Mouse (Mus musculus): ENCODE data around the gene Cxcl16. TPM values are rescaled to one million over a fixed set of nuclear protein-coding genes. Genes with fewer than 3 reads are reported as not detected.

Gene Cxcl16
- polyA plus RNA-seq (2014; fragmentation: Nextera tagmentation; extraction: Ambion mirVana), result 0.84 and 0.93 TPM in 2 replicates

- H3K4me1 ChIP-seq (ENCODE audit: control insufficient read depth, insufficient read depth, low read length), result no peaks in the 10 kb centered on the region
- H3K9me3 ChIP-seq (ENCODE audit: control insufficient read depth, low read length), result no peaks in the 10 kb centered on the region
- H3K27ac ChIP-seq (ENCODE audit: low read depth, low read length), result no peak within 1 kb of the TSS
- H3K36me3 ChIP-seq (ENCODE audit: control insufficient read depth, insufficient read depth, low read length), result no peaks in the 10 kb centered on the region
- H3K27me3 ChIP-seq (ENCODE audit: control insufficient read depth, insufficient read depth, low read length), result peaks cover 23% of the 10 kb centered on the region
- DNase-seq (ENCODE audit: low spot score), result no peak
- WGBS, result 3% methylated on average over 30 of the region's 30 CpGs
- H3K4me2 ChIP-seq (ENCODE audit: low read depth), result peak within 1 kb of the TSS; percentile 67
- ATAC-seq (ENCODE audit: insufficient read depth, low FRiP score, low TSS enrichment), result no peak
- peak within 1 kb of the TSS; percentile 50 for H3K9ac ChIP-seq (ENCODE audit: low read length)
- peak within 1 kb of the TSS; percentile 40 for H3K4me3 ChIP-seq (ENCODE audit: low read depth, low read length)
Observed at GRCm38 (mm10) chr11:70459601-70460101, at the start of gene Cxcl16. Gene Cxcl16 (minus strand): TSS chr11:70459984.

- 74% methylated on average over 7 of the region's 7 CpGs for WGBS
Observed at GRCm38 (mm10) chr11:70506962-70507515, 47.3 kb upstream of the Cxcl16 start.

GRCm38 (mm10) chr11:70506385-70506784 lies 46.6 kb upstream of the Cxcl16 start:
- 33% methylated on average over 4 of the region's 4 CpGs for WGBS
- H3K4me1 ChIP-seq (ENCODE audit: control insufficient read depth, insufficient read depth, low read length), result no peaks in the 10 kb centered on the region
- peak; percentile 53 for DNase-seq (ENCODE audit: low spot score)

More at GRCm38 (mm10) chr11:70506962-70507515, 47.3 kb upstream of the Cxcl16 start:
- Histone ChIP-seq H3K4me2 (ENCODE audit: low read depth) (no peak overlapping the region), H3K9ac (ENCODE audit: low read length) (no peak overlapping the region), H3K4me1 (ENCODE audit: control insufficient read depth, insufficient read depth, low read length) (no peaks in the 10 kb centered on the region), H3K36me3 (ENCODE audit: control insufficient read depth, insufficient read depth, low read length) (no peaks in the 10 kb centered on the region), H3K4me3 (ENCODE audit: low read depth, low read length) (no peak overlapping the region), H3K27me3 (ENCODE audit: control insufficient read depth, insufficient read depth, low read length) (no peaks in the 10 kb centered on the region), H3K27ac (ENCODE audit: low read depth, low read length) (no peak overlapping the region), H3K9me3 (ENCODE audit: control insufficient read depth, low read length) (no peaks in the 10 kb centered on the region)
- ATAC-seq (ENCODE audit: insufficient read depth, low FRiP score, low TSS enrichment) (no peak), DNase-seq (ENCODE audit: low spot score) (no peak)

GRCm38 (mm10) chr11:70504970-70505369 lies 45.2 kb upstream of the Cxcl16 start, which contains the start of gene Tm4sf5:
Gene Tm4sf5 (plus strand): TSS chr11:70505244.
- Histone ChIP-seq H3K27me3 (ENCODE audit: control insufficient read depth, insufficient read depth, low read length) (no peaks in the 10 kb centered on the region), H3K27ac (ENCODE audit: low read depth, low read length) (no peak within 1 kb of the TSS), H3K4me3 (ENCODE audit: low read depth, low read length) (no peak within 1 kb of the TSS), H3K9ac (ENCODE audit: low read length) (no peak within 1 kb of the TSS), H3K4me1 (ENCODE audit: control insufficient read depth, insufficient read depth, low read length) (no peaks in the 10 kb centered on the region), H3K36me3 (ENCODE audit: control insufficient read depth, insufficient read depth, low read length) (no peaks in the 10 kb centered on the region), H3K9me3 (ENCODE audit: control insufficient read depth, low read length) (no peaks in the 10 kb centered on the region), H3K4me2 (ENCODE audit: low read depth) (no peak within 1 kb of the TSS)
- no peak for ATAC-seq (ENCODE audit: insufficient read depth, low FRiP score, low TSS enrichment)
- no peak for DNase-seq (ENCODE audit: low spot score)
- WGBS, result 75% methylated on average over 9 of the region's 9 CpGs

More at GRCm38 (mm10) chr11:70506385-70506784, 46.6 kb upstream of the Cxcl16 start:
- H3K9me3 ChIP-seq (ENCODE audit: control insufficient read depth, low read length), result no peaks in the 10 kb centered on the region
- no peaks in the 10 kb centered on the region for H3K36me3 ChIP-seq (ENCODE audit: control insufficient read depth, insufficient read depth, low read length)
- no peak overlapping the region for H3K4me2 ChIP-seq (ENCODE audit: low read depth)
- ATAC-seq (ENCODE audit: insufficient read depth, low FRiP score, low TSS enrichment), result no peak
- H3K4me3 ChIP-seq (ENCODE audit: low read depth, low read length), result no peak overlapping the region
- H3K27ac ChIP-seq (ENCODE audit: low read depth, low read length), result no peak overlapping the region
- no peaks in the 10 kb centered on the region for H3K27me3 ChIP-seq (ENCODE audit: control insufficient read depth, insufficient read depth, low read length)
- H3K9ac ChIP-seq (ENCODE audit: low read length), result no peak overlapping the region

- WGBS, result 71% methylated on average over 3 of the region's 3 CpGs
- no peak for ATAC-seq (ENCODE audit: insufficient read depth, low FRiP score, low TSS enrichment)
Observed at GRCm38 (mm10) chr11:70502018-70502417, 42.2 kb upstream of the Cxcl16 start.

GRCm38 (mm10) chr11:70500476-70500812 lies 40.7 kb upstream of the Cxcl16 start:
- Histone ChIP-seq H3K9ac (ENCODE audit: low read length) (no peak overlapping the region), H3K4me1 (ENCODE audit: control insufficient read depth, insufficient read depth, low read length) (no peaks in the 10 kb centered on the region), H3K9me3 (ENCODE audit: control insufficient read depth, low read length) (no peaks in the 10 kb centered on the region), H3K4me3 (ENCODE audit: low read depth, low read length) (no peak overlapping the region), H3K4me2 (ENCODE audit: low read depth) (no peak overlapping the region), H3K27ac (ENCODE audit: low read depth, low read length) (no peak overlapping the region), H3K27me3 (ENCODE audit: control insufficient read depth, insufficient read depth, low read length) (no peaks in the 10 kb centered on the region), H3K36me3 (ENCODE audit: control insufficient read depth, insufficient read depth, low read length) (no peaks in the 10 kb centered on the region)
- 91% methylated on average over 1 of the region's 1 CpGs for WGBS
- ATAC-seq (ENCODE audit: insufficient read depth, low FRiP score, low TSS enrichment) (no peak), DNase-seq (ENCODE audit: low spot score) (no peak)

More at GRCm38 (mm10) chr11:70502018-70502417, 42.2 kb upstream of the Cxcl16 start:
- Histone ChIP-seq H3K27ac (ENCODE audit: low read depth, low read length) (no peak overlapping the region), H3K4me3 (ENCODE audit: low read depth, low read length) (no peak overlapping the region), H3K36me3 (ENCODE audit: control insufficient read depth, insufficient read depth, low read length) (no peaks in the 10 kb centered on the region), H3K27me3 (ENCODE audit: control insufficient read depth, insufficient read depth, low read length) (no peaks in the 10 kb centered on the region), H3K4me1 (ENCODE audit: control insufficient read depth, insufficient read depth, low read length) (no peaks in the 10 kb centered on the region), H3K9ac (ENCODE audit: low read length) (no peak overlapping the region), H3K9me3 (ENCODE audit: control insufficient read depth, low read length) (no peaks in the 10 kb centered on the region), H3K4me2 (ENCODE audit: low read depth) (no peak overlapping the region)
- no peak for DNase-seq (ENCODE audit: low spot score)

- H3K9ac ChIP-seq (ENCODE audit: low read length), result no peak overlapping the region
- H3K27me3 ChIP-seq (ENCODE audit: control insufficient read depth, insufficient read depth, low read length), result no peaks in the 10 kb centered on the region
- ATAC-seq (ENCODE audit: insufficient read depth, low FRiP score, low TSS enrichment) (no peak), DNase-seq (ENCODE audit: low spot score) (no peak)
- H3K4me3 ChIP-seq (ENCODE audit: low read depth, low read length), result no peak overlapping the region
- H3K27ac ChIP-seq (ENCODE audit: low read depth, low read length), result no peak overlapping the region
- H3K4me2 ChIP-seq (ENCODE audit: low read depth), result no peak overlapping the region
- 76% methylated on average over 14 of the region's 14 CpGs for WGBS
- no peaks in the 10 kb centered on the region for H3K36me3 ChIP-seq (ENCODE audit: control insufficient read depth, insufficient read depth, low read length)
- H3K4me1 ChIP-seq (ENCODE audit: control insufficient read depth, insufficient read depth, low read length), result no peaks in the 10 kb centered on the region
- no peaks in the 10 kb centered on the region for H3K9me3 ChIP-seq (ENCODE audit: control insufficient read depth, low read length)
Observed at GRCm38 (mm10) chr11:70499566-70500475, 40.0 kb upstream of the Cxcl16 start.

- H3K36me3 ChIP-seq (ENCODE audit: control insufficient read depth, insufficient read depth, low read length), result no peaks in the 10 kb centered on the region
- no peak for DNase-seq (ENCODE audit: low spot score)
- H3K4me1 ChIP-seq (ENCODE audit: control insufficient read depth, insufficient read depth, low read length), result no peaks in the 10 kb centered on the region
- no peaks in the 10 kb centered on the region for H3K27me3 ChIP-seq (ENCODE audit: control insufficient read depth, insufficient read depth, low read length)
- ATAC-seq (ENCODE audit: insufficient read depth, low FRiP score, low TSS enrichment), result no peak
- no peak overlapping the region for H3K9ac ChIP-seq (ENCODE audit: low read length)
- WGBS, result 88% methylated on average over 6 of the region's 6 CpGs
- H3K4me2 ChIP-seq (ENCODE audit: low read depth), result no peak overlapping the region
- no peak overlapping the region for H3K27ac ChIP-seq (ENCODE audit: low read depth, low read length)
- H3K9me3 ChIP-seq (ENCODE audit: control insufficient read depth, low read length), result no peaks in the 10 kb centered on the region
- H3K4me3 ChIP-seq (ENCODE audit: low read depth, low read length), result no peak overlapping the region
Observed at GRCm38 (mm10) chr11:70489684-70490083, 29.9 kb upstream of the Cxcl16 start.
